Mouse (Mus musculus) retina, adult 2 months (tissue): ENCODE results near the gene Cacna1a.
"Not testable (repeated sequence)": the region's sequence is repeated elsewhere in the genome, so short reads cannot be mapped to it uniquely, and the experiment has no call there.

Experiments
- DNase-seq: peaks from one replicate; pipeline ENCODE4 v3.0.0-alpha.2; 2012; ENCODE audit warnings: low read depth, low spot score

Cacna1a gene

GRCm38 (mm10) chr8:84471271-84471995, 83.2 kb downstream of the Cacna1a start:
- no peak for DNase-seq

GRCm38 (mm10) chr8:84474456-84474855, 86.2 kb downstream of the Cacna1a start:
- no peak for DNase-seq

GRCm38 (mm10) chr8:84477341-84477740, 89.1 kb downstream of the Cacna1a start:
- no peak for DNase-seq

GRCm38 (mm10) chr8:84483004-84483403, 94.8 kb downstream of the Cacna1a start:
- DNase-seq = no peak

GRCm38 (mm10) chr8:84485366-84485765, 97.1 kb downstream of the Cacna1a start:
- DNase-seq = no peak

GRCm38 (mm10) chr8:84485864-84486263, 97.6 kb downstream of the Cacna1a start:
- DNase-seq = peak; percentile 32

GRCm38 (mm10) chr8:84489223-84489622, 101.0 kb downstream of the Cacna1a start:
- no peak for DNase-seq

GRCm38 (mm10) chr8:84494541-84495084, 106.4 kb downstream of the Cacna1a start:
- no peak for DNase-seq

GRCm38 (mm10) chr8:84501181-84501580, 112.9 kb downstream of the Cacna1a start:
- DNase-seq = no peak

GRCm38 (mm10) chr8:84501671-84502308, 113.5 kb downstream of the Cacna1a start:
- no peak for DNase-seq

GRCm38 (mm10) chr8:84502638-84503037, 114.4 kb downstream of the Cacna1a start:
- no peak for DNase-seq

- no peak for DNase-seq
Measured at GRCm38 (mm10) chr8:84507220-84507619, 119.0 kb downstream of the Cacna1a start.

- DNase-seq = not testable (repeated sequence)
Measured at GRCm38 (mm10) chr8:84509764-84510163, 121.5 kb downstream of the Cacna1a start.

GRCm38 (mm10) chr8:84511621-84512020, 123.4 kb downstream of the Cacna1a start:
- no peak for DNase-seq

GRCm38 (mm10) chr8:84513765-84514164, 125.5 kb downstream of the Cacna1a start:
- no peak for DNase-seq

- no peak for DNase-seq
Measured at GRCm38 (mm10) chr8:84518180-84518579, 129.9 kb downstream of the Cacna1a start.

- DNase-seq = no peak
Measured at GRCm38 (mm10) chr8:84518720-84519119, 130.5 kb downstream of the Cacna1a start.

- no peak for DNase-seq
Measured at GRCm38 (mm10) chr8:84519767-84520626, 131.8 kb downstream of the Cacna1a start.

- DNase-seq = no peak
Measured at GRCm38 (mm10) chr8:84520999-84521398, 132.8 kb downstream of the Cacna1a start.

GRCm38 (mm10) chr8:84528036-84528435, 139.8 kb downstream of the Cacna1a start:
- no peak for DNase-seq

- DNase-seq = no peak
Measured at GRCm38 (mm10) chr8:84529548-84529947, 141.3 kb downstream of the Cacna1a start.

GRCm38 (mm10) chr8:84532725-84533124, 144.5 kb downstream of the Cacna1a start:
- DNase-seq = no peak
